Mouse (Mus musculus): ENCODE data around the gene Ctsh. TPM values are rescaled to one million over a fixed set of nuclear protein-coding genes. Genes with fewer than 3 reads are reported as not detected.
A peak's percentile ranks its signal among the peaks of the same experiment; 100 is the strongest.

Gene Ctsh
- total RNA-seq, 2 experiments from 2014 or later = 13.7 to 16.0 TPM

DNA sequence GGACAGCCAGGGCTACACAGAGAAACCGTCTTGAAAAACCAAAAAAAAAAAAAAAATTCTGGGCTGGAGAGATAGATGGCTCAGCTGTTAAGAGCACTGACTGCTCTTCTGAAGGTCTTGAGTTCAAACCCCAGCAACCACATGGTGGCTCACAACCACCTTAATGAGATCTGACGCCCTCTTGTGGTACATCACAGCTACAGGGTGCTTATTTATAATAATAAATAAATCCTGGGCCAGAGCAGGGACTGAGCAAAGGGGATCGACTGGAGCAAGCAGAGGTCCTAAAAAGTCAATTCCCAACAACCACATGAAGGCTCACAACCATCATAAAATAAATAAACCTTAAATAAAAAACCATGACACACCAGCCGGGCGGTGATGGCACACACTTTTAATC lies 45.0 kb downstream of the Ctsh start:
- H3K27ac ChIP-seq = no peak overlapping the region
- no peak for DNase-seq (ENCODE audit: low spot score in 2 of 2)
- TF ChIP-seq CTCF (conservative IDR thresholded peaks at IDR 0.05) = peak; percentile 58
- no peak overlapping the region for H3K4me3 ChIP-seq

DNA sequence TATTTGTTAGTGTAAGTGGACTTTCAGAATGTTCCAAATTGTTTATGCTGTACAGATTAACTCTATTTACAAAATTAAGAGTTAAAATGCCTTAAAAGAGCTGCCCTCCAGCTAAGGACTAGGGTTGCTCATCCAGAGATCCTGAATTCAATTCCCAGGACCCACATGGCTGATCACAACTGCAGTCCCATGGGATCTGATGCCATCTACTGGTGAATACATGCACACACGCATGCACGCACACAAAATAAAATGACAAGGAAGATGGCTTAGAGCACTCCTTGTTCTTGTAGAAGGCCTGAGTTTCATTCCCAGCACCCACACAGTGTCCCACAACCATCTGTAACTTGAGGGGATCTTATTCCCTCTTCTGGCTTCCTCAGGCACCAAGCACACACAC lies 46.8 kb downstream of the Ctsh start:
- peak; percentile 75 for TF ChIP-seq CTCF (conservative IDR thresholded peaks at IDR 0.05)
- no peak overlapping the region for H3K27ac ChIP-seq
- no peak overlapping the region for H3K4me3 ChIP-seq
- no peak for DNase-seq (ENCODE audit: low spot score in 2 of 2)

DNA sequence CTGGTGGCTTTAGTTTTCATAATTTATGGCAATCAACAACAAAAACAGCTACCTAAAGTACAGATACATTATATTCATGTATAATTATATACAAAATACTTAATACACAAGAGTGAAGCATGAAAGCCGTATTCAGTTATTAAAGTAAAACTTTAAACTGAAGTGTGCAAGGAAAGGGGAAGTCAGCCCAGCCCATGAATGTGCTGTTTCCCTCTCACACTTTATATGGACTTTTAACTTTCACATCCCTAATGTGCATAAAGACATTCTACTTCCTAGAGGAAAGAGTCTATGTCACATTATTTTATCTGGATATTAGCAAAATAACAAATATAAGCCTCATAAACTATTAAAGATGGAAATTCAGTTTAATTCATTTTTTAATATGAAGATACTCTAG lies 51.5 kb downstream of the Ctsh start:
- no peak overlapping the region for H3K4me3 ChIP-seq
- no peak for DNase-seq (ENCODE audit: low spot score in 2 of 2)
- no peak for TF ChIP-seq CTCF (conservative IDR thresholded peaks at IDR 0.05)
- no peak overlapping the region for H3K27ac ChIP-seq

DNA sequence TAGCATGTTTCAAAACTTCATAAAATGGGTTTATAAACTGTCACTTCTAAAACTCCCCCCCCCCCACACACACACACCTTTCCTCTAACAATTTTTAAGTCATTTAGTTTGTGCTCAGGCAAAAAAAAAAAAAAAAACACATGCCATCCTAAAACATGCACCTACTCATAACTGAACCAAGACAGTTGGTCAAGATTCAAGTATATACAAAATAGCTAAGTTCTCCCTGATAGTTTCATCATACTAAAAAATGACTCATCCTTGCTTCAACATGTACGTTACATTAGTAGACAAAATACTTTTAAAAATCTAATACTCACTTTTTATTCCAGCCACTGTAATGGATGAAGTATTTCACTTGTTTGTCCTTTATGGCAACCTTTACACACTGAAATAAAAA lies 53.0 kb downstream of the Ctsh start:
- no peak overlapping the region for H3K4me3 ChIP-seq
- TF ChIP-seq CTCF (conservative IDR thresholded peaks at IDR 0.05) = no peak
- no peak for DNase-seq (ENCODE audit: low spot score in 2 of 2)
- no peak overlapping the region for H3K27ac ChIP-seq

DNA sequence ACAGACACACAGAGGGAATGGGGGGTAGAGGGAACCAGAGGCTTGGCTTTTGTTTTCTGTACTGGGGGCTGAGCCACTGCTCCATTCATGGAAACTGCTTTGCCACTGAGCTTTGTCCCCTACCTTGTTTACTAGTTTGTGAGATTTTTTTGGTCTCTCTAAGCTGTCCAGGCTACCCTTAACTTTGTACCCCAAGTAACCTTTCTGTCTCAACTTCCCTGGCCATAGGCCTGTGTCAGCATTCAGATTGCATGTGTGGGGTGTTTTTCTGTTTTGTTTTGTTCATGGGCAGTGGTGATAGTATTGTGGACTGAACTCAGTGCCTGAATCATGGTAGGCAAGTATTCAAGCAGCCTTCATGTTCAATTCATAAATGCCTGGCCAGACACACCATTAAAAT lies 54.3 kb downstream of the Ctsh start:
- TF ChIP-seq CTCF (conservative IDR thresholded peaks at IDR 0.05) = no peak
- DNase-seq (ENCODE audit: low spot score in 2 of 2) = no peak
- Histone ChIP-seq H3K4me3 (no peak overlapping the region), H3K27ac (no peak overlapping the region)

DNA sequence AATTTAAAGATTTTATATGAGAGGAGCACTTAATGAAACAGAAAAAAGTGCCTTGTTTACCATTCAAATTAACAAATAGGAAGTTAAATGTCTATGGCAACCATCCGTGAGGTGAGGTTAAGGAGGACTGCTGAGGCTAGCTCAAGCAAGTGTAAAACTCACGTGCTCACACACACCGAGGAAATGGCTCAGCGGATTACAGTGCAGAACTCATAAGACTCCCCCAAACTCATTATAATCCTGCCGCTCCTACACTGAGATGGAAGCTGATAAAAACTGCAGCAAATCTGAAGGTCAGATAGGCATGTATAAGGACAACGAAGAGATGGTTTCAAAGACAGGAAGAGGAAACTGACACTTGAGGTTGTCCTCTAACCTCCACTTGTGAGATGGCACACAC lies 55.4 kb downstream of the Ctsh start:
- no peak for TF ChIP-seq CTCF (conservative IDR thresholded peaks at IDR 0.05)
- Histone ChIP-seq H3K4me3 (no peak overlapping the region), H3K27ac (no peak overlapping the region)
- DNase-seq (ENCODE audit: low spot score in 2 of 2) = no peak

DNA sequence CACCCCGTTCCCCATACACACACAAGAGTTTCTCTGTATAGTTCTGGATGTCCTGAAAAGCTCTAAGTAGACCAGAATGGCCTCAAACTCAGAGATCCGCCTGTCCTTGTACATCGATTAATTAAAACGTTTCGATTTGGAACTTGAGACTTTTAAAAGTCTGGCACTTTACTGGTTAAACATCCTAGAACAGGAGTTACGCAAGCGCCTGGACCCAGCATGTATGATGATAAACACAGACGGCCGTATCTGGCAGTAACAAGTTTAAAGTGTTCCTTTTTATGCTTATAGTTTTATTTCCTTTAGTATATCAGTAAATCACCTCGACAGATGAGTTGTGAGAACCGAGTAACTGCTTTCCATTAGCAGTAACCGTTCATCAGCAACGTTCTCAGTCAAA lies 59.2 kb downstream of the Ctsh start:
- peak overlapping the region; percentile 100 for H3K27ac ChIP-seq
- peak overlapping the region; percentile 98 for H3K4me3 ChIP-seq
- no peak for DNase-seq (ENCODE audit: low spot score in 2 of 2)
- no peak for TF ChIP-seq CTCF (conservative IDR thresholded peaks at IDR 0.05)

DNA sequence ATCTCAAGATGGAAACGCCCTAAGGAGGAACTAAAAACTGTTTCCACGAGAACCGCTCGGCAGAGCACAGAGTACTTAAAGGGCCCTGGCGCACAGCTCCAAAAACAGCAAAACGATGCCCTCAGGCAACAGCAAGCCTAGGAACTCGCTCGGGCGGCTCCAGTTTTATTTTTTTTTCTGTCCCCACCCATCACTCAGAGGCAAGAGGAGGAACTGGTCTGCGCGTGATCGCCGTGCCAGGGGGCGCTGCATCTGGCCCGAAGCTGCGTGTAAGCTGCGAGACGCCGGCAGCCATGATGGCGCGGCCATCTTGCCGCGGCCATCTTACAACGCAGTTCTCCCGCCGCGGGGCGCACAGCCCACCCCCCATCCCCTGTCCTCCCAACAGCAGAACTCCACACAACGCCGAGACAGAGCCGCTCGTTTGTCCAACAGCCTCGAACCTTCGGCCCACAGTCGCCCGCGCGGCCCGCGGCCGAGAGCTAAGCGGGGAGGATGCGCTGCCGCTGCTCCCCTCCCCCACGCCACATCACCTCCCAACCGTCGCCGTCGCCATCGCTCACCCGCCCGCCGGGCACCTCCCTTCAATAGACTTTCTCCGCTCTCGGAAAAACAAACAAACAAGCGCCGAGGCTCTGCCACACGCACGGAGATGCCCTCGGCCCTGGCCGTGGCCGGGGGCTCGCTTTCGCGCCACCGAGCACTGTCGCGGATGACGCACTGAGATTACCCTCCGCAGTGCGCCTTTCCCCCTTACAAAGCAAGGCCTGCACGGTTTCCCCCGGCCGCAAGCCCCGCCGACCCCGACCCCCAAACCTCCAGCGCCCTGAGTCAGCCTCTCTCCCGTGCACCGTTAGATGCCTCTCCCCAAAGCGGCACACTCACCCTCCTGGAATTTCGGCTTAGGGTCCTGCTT lies 60.0 kb downstream of the Ctsh start:
- peak; percentile 79 for TF ChIP-seq CTCF (conservative IDR thresholded peaks at IDR 0.05)
- Histone ChIP-seq H3K4me3 (peak overlapping the region; percentile 98), H3K27ac (peak overlapping the region; percentile 100)
- DNase-seq (ENCODE audit: low spot score in 2 of 2) = peak; percentile 87 to 88

DNA sequence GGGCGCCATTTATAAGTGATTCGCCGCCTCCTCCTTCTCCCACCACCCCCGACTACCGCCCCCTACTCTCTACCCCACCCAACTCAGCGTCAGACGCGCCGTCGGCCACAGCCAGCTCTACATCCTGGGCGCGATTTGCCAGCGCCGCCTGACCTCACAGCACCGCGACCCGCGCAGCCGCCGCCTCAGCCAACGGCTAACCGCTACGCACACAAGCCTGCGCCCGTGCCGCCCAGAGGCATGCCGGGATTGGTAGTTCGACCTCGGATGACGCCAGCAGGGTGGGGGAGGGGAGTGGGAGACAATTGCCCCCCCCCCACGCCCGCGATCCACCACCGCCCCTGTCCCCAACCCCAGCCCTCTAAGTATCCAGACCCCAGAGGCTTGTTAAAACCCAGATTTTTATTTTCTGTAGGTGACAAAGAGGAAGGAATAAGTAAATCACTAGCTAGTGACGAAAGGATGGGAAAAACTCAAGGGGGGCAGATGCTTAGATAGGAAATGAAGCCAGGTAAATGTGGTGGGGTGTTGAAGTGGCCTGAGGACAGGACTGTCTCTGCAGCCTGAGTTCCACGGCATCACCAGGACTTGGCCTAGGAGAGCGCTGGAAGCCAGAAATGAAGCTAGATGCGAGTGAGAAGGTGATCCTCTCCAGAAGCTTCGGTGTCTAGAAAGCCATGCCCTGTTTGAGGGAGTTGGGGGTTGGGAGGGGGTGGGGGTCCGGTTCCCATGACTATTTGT lies 60.8 kb downstream of the Ctsh start, which contains the start of gene Morf4l1:
Gene Morf4l1, minus strand, starts transcription at position 208 of the 741 bp plus-strand sequence.
- DNase-seq (ENCODE audit: low spot score in 2 of 2) = peak; percentile 98 to 99
- Histone ChIP-seq H3K4me3 (peak within 1 kb of the TSS; percentile 98), H3K27ac (peak within 1 kb of the TSS; percentile 100)
- no peak for TF ChIP-seq CTCF (conservative IDR thresholded peaks at IDR 0.05)

DNA sequence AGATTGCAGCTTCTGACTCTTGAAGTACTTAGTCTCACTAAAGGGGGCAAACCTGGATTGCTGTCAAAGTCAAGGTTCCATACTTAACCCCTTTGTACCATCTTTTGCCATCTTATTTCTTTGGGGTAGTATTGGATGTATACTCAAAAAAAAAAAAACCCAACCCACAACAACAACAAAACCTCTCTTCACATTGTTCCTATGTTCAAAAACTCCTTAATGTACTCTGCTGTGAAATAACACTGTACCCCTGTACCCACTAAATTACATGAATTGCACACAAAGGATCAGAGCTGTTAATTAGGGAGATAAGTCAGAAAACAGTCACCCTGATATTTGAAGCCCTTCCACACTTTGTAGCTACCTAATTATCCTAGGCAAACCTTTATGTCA lies 61.4 kb downstream of the Ctsh start:
- Histone ChIP-seq H3K4me3 (peak overlapping the region; percentile 98), H3K27ac (peak overlapping the region; percentile 100; the same call in 1 of the 2 replicates)
- no peak for DNase-seq (ENCODE audit: low spot score in 2 of 2)
- TF ChIP-seq CTCF (conservative IDR thresholded peaks at IDR 0.05) = no peak

DNA sequence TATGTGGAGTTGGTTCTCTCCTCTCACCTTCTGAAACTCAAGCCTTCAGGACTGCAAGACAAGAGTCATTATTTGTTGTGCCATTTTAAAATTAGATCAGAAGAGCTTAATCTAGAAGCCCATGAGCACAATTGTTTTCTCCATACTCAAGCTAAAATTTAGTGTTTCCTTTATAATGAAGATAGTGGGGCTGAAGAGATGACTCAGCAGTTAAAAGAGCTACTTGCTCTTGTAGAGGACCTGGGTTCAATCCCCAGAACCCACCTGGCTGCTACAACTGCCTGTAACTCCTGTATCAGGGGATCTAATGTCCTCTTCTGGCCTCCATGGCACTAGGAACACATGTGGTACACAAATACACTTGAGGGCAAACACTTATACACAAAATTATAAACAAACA lies 63.3 kb downstream of the Ctsh start:
- Histone ChIP-seq H3K4me3 (no peak overlapping the region), H3K27ac (no peak overlapping the region)
- TF ChIP-seq CTCF (conservative IDR thresholded peaks at IDR 0.05) = no peak
- no peak for DNase-seq (ENCODE audit: low spot score in 2 of 2)

DNA sequence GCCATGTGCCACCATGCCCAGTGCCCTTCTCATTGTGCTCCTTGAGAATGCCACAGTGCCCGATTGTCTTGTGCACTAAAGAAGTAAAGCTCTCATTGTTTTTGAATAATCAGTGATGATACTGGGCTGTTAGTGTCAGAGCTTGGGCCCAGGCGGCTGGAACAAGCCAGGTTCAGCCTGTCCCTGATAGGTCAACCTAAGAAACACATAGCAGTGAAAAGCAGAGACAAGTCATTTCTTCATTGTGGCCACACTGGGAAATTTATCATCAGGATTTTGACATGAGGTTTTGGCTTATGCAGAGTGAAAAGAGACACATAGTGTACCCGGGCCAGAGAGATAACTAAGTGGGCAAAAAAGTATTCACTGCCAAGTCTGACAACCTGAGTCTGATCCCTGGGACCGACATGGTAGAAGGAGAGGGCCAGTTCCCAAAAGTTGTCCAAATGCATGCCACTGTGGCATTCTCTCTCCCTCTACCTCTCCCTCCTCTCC lies 68.3 kb downstream of the Ctsh start:
- no peak overlapping the region for H3K4me3 ChIP-seq
- TF ChIP-seq CTCF (conservative IDR thresholded peaks at IDR 0.05) = no peak
- no peak for DNase-seq (ENCODE audit: low spot score in 2 of 2)
- H3K27ac ChIP-seq = 0 out of 2 replicates have a peak overlapping the region, but pooled peaks have one; percentile 46

Measured in layer of hippocampus, adult 2 months (tissue).